Mouse (Mus musculus) heart, embryonic 12.5 days (tissue): ENCODE measurements at regions not wholly inside any gene's neighbourhood (a gene's known extent, or its start where the extent isn't known, plus 50 kb on each side); places are given as distances from the start of the nearest gene placed in this dataset.

Experiments
- ATAC-seq: fragments of 200-750 bp; cut with Nextera tagmentation; 2 replicates; pipeline ENCODE4 v1.8.0; 2017; ENCODE audit warnings: moderate TSS enrichment, moderate library complexity; ENCODE audit not compliant: insufficient number of reproducible peaks, low FRiP score
- H3K27ac ChIP-seq: fragments of 300-500 bp; sonication (generic); 2 replicates; pipeline ENCODE4 v1.5.1; 2016; ENCODE audit warnings: mild to moderate bottlenecking, moderate library complexity; ENCODE audit not compliant: poor library complexity, severe bottlenecking
- H3K27me3 ChIP-seq: fragments of 300-500 bp; sonication (generic); replicated peaks from 2 replicates; pipeline ENCODE4 v1.6.1; 2016; ENCODE audit warnings: mild to moderate bottlenecking, moderate library complexity
- H3K36me3 ChIP-seq: fragments of 300-500 bp; sonication (generic); 2 replicates; pipeline ENCODE4 v1.6.1; 2016; ENCODE audit warnings: mild to moderate bottlenecking, moderate library complexity
- H3K4me1 ChIP-seq: fragments of 300-500 bp; sonication (generic); replicated peaks from 2 replicates; pipeline ENCODE4 v1.6.1; 2016; ENCODE audit warnings: mild to moderate bottlenecking
- H3K4me2 ChIP-seq: fragments of 300-500 bp; sonication (generic); 2 replicates; pipeline ENCODE4 v1.6.1; 2016; ENCODE audit warnings: mild to moderate bottlenecking, moderate library complexity
- H3K4me3 ChIP-seq: fragments of 300-500 bp; sonication (generic); 2 replicates; pipeline ENCODE4 v1.5.1; 2016; ENCODE audit warnings: mild to moderate bottlenecking
- H3K9ac ChIP-seq: fragments of 300-500 bp; sonication (generic); 2 replicates; pipeline ENCODE4 v1.6.1; 2016; ENCODE audit warnings: mild to moderate bottlenecking, moderate library complexity
- H3K9me3 ChIP-seq: fragments of 300-500 bp; sonication (generic); replicated peaks from 2 replicates; pipeline ENCODE4 v1.6.1; 2016; ENCODE audit warnings: mild to moderate bottlenecking, moderate library complexity
- WGBS: fragments of 180-500 bp; shearing (Covaris S2); methylation state at CpG from one replicate; pipeline ENCODE4 v1.1.7; 2016; 5-methylcytosine and 5-hydroxymethylcytosine counted together

- H3K27me3 ChIP-seq: no peaks in the 10 kb centered on the region
- WGBS: 74% methylated on average over 7 of the region's 7 CpGs
Observed at GRCm38 (mm10) chr13:48022958-48023615, 237.9 kb upstream of the Id4 start.

GRCm38 (mm10) chr13:48027775-48028489 is 233.1 kb upstream of the Id4 start:
- Histone ChIP-seq H3K27me3 (no peaks in the 10 kb centered on the region), H3K9ac (no peak overlapping the region), H3K4me3 (no peak overlapping the region), H3K4me2 (no peak overlapping the region), H3K9me3 (no peaks in the 10 kb centered on the region), H3K4me1 (peaks cover 5% of the 10 kb centered on the region; the same call in 1 of the 2 replicates), H3K27ac (no peak overlapping the region), H3K36me3 (no peaks in the 10 kb centered on the region)
- WGBS: 39% methylated on average over 7 of the region's 7 CpGs
- ATAC-seq: no peak

More at GRCm38 (mm10) chr13:48022958-48023615, 237.9 kb upstream of the Id4 start:
- H3K9ac ChIP-seq: no peak overlapping the region
- no peaks in the 10 kb centered on the region for H3K36me3 ChIP-seq
- no peak overlapping the region for H3K4me2 ChIP-seq
- no peak for ATAC-seq
- peaks cover 10% of the 10 kb centered on the region; the same call in 1 of the 2 replicates for H3K4me1 ChIP-seq
- H3K9me3 ChIP-seq: no peaks in the 10 kb centered on the region
- H3K27ac ChIP-seq: no peak overlapping the region
- H3K4me3 ChIP-seq: no peak overlapping the region

DNA sequence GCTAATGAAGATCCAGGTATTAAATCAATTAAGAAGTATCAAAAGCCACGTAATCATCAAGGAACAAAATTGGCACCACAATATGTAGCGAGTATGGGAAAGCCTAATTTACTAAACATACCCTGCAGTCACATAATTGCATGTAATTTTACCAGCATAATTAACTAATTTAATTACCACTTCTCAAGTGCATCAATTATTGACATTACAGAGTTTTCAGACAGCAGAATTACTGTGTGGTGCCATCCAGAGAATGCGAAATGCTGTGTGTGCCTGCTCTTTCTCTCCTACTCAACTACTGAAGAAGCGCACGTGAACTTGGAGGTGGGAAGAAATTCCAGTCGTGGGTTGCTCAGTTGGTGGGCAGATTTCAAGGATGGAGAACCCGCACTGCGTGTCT is 229.5 kb upstream of the Id4 start:
- no peak for ATAC-seq
- peaks cover 5% of the 10 kb centered on the region; the same call in 1 of the 2 replicates for H3K4me1 ChIP-seq
- WGBS: 85% methylated on average over 8 of the region's 8 CpGs

GRCm38 (mm10) chr13:48042172-48042571 is 218.9 kb upstream of the Id4 start:
- no peak overlapping the region for H3K4me2 ChIP-seq
- H3K9ac ChIP-seq: no peak overlapping the region
- peaks cover 3% of the 10 kb centered on the region; the same call in 1 of the 2 replicates for H3K4me1 ChIP-seq
- 0 out of 2 replicates have a peak, but pooled peaks cover 2% of the 10 kb centered on the region for H3K9me3 ChIP-seq
- 75% methylated on average over 4 of the region's 4 CpGs for WGBS
- no peak overlapping the region for H3K4me3 ChIP-seq
- H3K27ac ChIP-seq: no peak overlapping the region
- no peak for ATAC-seq
- H3K27me3 ChIP-seq: no peaks in the 10 kb centered on the region
- no peaks in the 10 kb centered on the region for H3K36me3 ChIP-seq

More for the DNA sequence above, 229.5 kb upstream of the Id4 start:
- Histone ChIP-seq H3K27ac (no peak overlapping the region), H3K4me2 (no peak overlapping the region), H3K36me3 (no peaks in the 10 kb centered on the region), H3K27me3 (no peaks in the 10 kb centered on the region), H3K9ac (no peak overlapping the region), H3K4me3 (no peak overlapping the region), H3K9me3 (no peaks in the 10 kb centered on the region)

DNA sequence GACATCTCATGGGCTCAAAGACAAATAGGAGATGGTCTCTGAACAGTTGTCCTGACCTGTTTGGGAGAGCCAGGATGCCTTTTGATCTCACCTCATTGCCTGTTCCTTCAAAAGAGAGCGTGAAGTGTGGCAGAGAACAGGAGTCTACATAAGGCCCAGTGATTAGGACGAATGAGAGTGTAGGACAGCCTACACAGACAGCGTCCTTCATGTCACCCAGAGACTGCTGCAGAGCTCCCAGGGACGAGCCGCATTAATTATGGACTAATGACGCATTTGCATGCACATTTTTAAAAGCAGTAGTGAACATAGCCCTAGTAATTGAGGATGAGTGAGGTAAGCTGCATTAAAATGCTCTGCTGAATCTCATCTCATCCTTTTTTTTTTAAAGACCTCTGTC is 218.5 kb upstream of the Id4 start:
- no peak for ATAC-seq
- no peak overlapping the region for H3K27ac ChIP-seq
- 0 out of 2 replicates have a peak, but pooled peaks cover 2% of the 10 kb centered on the region for H3K9me3 ChIP-seq
- H3K4me3 ChIP-seq: no peak overlapping the region
- H3K9ac ChIP-seq: no peak overlapping the region
- peaks cover 3% of the 10 kb centered on the region; the same call in 1 of the 2 replicates for H3K4me1 ChIP-seq
- H3K27me3 ChIP-seq: no peaks in the 10 kb centered on the region
- 80% methylated on average over 6 of the region's 6 CpGs for WGBS
- no peak overlapping the region for H3K4me2 ChIP-seq
- no peaks in the 10 kb centered on the region for H3K36me3 ChIP-seq

DNA sequence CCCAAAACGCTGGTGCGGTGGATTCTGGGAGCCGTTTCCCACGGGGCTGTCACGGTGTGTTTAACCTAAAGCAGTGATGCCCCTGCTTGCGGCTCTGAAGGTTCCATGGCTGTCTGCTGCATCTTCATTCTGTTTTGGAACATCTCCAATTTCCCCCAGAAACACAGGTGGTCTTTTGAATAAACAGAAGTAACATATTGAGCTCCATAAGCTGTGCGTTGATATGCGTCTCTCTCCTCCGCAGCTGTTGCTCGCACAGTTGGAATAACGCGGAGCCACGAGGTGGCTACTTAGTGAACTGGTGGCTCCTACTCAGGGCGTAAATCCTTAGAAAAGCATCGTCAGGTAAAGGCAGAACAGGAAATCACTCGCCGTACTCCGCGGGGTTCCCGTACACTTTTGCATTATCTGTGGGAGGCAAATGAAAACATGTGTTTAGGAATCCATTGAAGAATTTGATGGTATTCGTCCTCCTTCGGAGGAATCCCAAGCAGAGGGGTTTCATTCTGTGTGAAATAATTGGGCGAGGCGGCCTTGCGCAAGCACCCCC is 214.8 kb upstream of the Id4 start:
- WGBS: 71% methylated on average over 25 of the region's 25 CpGs

DNA sequence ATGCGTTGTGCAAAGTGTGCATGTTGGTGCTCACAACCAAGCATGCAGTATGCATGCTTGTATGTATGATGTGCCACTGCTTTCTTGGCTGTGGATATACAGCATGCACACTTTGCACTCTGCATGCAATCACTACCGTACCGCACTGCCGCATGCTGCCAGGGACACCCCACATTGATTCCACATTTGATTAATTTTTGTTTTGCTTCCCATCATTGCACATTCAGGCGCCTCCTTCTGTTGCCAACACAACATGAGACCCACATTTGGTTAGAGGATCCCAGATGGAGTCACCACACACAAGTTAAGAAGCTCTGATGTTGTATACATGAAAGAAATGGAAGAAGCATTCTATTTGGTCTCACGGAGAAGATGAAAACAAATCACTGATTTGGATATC is 211.2 kb upstream of the Id4 start:
- no peaks in the 10 kb centered on the region for H3K36me3 ChIP-seq
- 0 out of 2 replicates have a peak, but pooled peaks cover 6% of the 10 kb centered on the region for H3K4me1 ChIP-seq
- no peak overlapping the region for H3K4me3 ChIP-seq
- no peak overlapping the region for H3K9ac ChIP-seq
- H3K27me3 ChIP-seq: no peaks in the 10 kb centered on the region
- H3K27ac ChIP-seq: no peak overlapping the region
- ATAC-seq: no peak
- H3K4me2 ChIP-seq: no peak overlapping the region
- WGBS: 81% methylated on average over 6 of the region's 6 CpGs
- H3K9me3 ChIP-seq: 0 out of 2 replicates have a peak, but pooled peaks cover 2% of the 10 kb centered on the region

More for the DNA sequence above, 214.8 kb upstream of the Id4 start:
- 0 out of 2 replicates have a peak, but pooled peaks cover 2% of the 10 kb centered on the region for H3K9me3 ChIP-seq
- no peak overlapping the region for H3K9ac ChIP-seq
- H3K4me1 ChIP-seq: peaks cover 1% of the 10 kb centered on the region; the same call in 1 of the 2 replicates
- H3K36me3 ChIP-seq: no peaks in the 10 kb centered on the region
- ATAC-seq: no peak
- no peak overlapping the region for H3K27ac ChIP-seq
- no peak overlapping the region for H3K4me2 ChIP-seq
- no peak overlapping the region for H3K4me3 ChIP-seq
- H3K27me3 ChIP-seq: no peaks in the 10 kb centered on the region

DNA sequence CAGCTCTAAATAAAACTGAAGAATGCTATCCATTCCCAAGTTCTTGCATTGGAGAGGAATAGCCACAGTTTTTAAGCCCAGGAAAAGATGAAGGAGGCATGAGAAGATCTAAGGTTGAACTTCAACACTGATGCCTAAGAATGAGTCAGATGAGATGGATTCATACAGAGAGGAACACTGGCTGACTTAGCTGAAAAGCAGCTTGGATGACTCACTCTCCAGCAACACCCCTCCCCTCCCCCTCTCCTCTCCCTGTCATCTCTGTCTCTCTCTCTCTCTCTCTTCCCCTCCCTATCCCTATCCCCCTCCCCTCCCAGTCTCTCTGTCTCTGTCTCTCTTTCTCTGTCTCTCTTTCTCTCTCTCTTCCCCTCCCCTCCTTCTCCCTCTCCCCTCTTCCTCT is 186.4 kb upstream of the Id4 start:
- no peak overlapping the region for H3K9ac ChIP-seq
- peaks cover 12% of the 10 kb centered on the region for H3K4me1 ChIP-seq
- no peaks in the 10 kb centered on the region for H3K9me3 ChIP-seq
- H3K4me3 ChIP-seq: no peak overlapping the region
- H3K27ac ChIP-seq: no peak overlapping the region
- H3K36me3 ChIP-seq: no peaks in the 10 kb centered on the region
- H3K4me2 ChIP-seq: no peak overlapping the region
- H3K27me3 ChIP-seq: no peaks in the 10 kb centered on the region
- no peak for ATAC-seq

GRCm38 (mm10) chr13:48075315-48075714 is 185.7 kb upstream of the Id4 start:
- WGBS: 60% methylated on average over 5 of the region's 5 CpGs
- Histone ChIP-seq H3K4me1 (peaks cover 12% of the 10 kb centered on the region), H3K27ac (no peak overlapping the region), H3K9me3 (no peaks in the 10 kb centered on the region), H3K4me2 (no peak overlapping the region), H3K4me3 (no peak overlapping the region), H3K27me3 (no peaks in the 10 kb centered on the region), H3K9ac (no peak overlapping the region), H3K36me3 (no peaks in the 10 kb centered on the region)
- ATAC-seq: no peak

GRCm38 (mm10) chr13:48078214-48078613 is 182.8 kb upstream of the Id4 start:
- H3K4me2 ChIP-seq: peak overlapping the region; percentile 50
- no peak overlapping the region for H3K9ac ChIP-seq
- no peak overlapping the region for H3K27ac ChIP-seq
- 39% methylated on average over 12 of the region's 12 CpGs for WGBS
- no peak for ATAC-seq
- H3K4me3 ChIP-seq: no peak overlapping the region
- H3K4me1 ChIP-seq: peaks cover 13% of the 10 kb centered on the region
- H3K36me3 ChIP-seq: no peaks in the 10 kb centered on the region
- H3K27me3 ChIP-seq: no peaks in the 10 kb centered on the region
- no peaks in the 10 kb centered on the region for H3K9me3 ChIP-seq

DNA sequence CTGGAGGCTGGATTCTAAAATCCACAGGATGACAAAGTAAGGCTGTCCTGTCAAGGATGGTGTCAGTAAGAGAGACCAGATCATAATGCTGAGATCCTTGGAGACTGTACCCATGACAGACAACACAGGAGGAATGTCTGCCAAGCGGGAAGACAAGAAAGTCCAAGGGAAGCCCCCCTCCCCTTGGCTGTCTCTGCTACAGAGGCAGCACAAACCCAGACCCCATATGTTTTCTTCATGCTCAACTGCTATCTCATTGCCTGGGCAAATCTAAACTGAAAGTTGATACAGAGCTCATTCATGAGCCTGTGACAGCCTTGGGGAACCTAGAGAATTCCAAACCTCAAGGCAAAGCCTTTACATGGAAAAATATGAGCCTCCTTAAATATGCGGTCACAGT is 177.7 kb upstream of the Id4 start:
- Histone ChIP-seq H3K4me2 (no peak overlapping the region), H3K4me3 (no peak overlapping the region), H3K36me3 (no peaks in the 10 kb centered on the region), H3K9ac (no peak overlapping the region), H3K9me3 (no peaks in the 10 kb centered on the region), H3K27ac (no peak overlapping the region), H3K27me3 (no peaks in the 10 kb centered on the region), H3K4me1 (peaks cover 5% of the 10 kb centered on the region; the same call in 1 of the 2 replicates)
- no peak for ATAC-seq
- 74% methylated on average over 2 of the region's 2 CpGs for WGBS
